Comparison of ENCODE assay signal across 14 mouse cellular contexts in genomic region chr5:132933439-132933980, GRCm38 (mm10).
A peak's percentile ranks its signal among the peaks of the same experiment; 100 is the strongest.
DNase-seq lines count a peak whose midpoint lies in the region; ATAC-seq and TF ChIP-seq lines count a peak whose summit lies in the region.
"Had no signal": no experiment of that assay in that cellular context is flagged by ENCODE, and none has a peak within 500 bp of the region (broad histone marks: within the 10 kb centered on the region; RNA-seq: fewer than 3 reads in every experiment).

No protein-coding gene starts in this region.

- whole genome bisulfite sequencing in forebrain, postnatal 0 days = 74% methylated on average over 9 of the region's 9 CpGs

- no peak for TF ChIP-seq CTCF in forebrain, postnatal 0 days (IDR thresholded peaks at IDR 0.05; ENCODE audit: low read depth)

- H3K36me3 ChIP-seq in forebrain, postnatal 0 days (ENCODE audit: insufficient read depth) = no peaks in the 10 kb centered on the region
- H3K36me3 ChIP-seq: limb, embryonic 15.5 days; lung, embryonic 15.5 days; neural tube, embryonic 15.5 days had no signal

- no peak overlapping the region for H3K27ac ChIP-seq in forebrain, postnatal 0 days (ENCODE audit: low read depth, low read length)
- H3K27ac ChIP-seq: hindbrain, embryonic 14.5 days; limb, embryonic 15.5 days; lung, embryonic 15.5 days; neural tube, embryonic 15.5 days had no signal

- H3K4me2 ChIP-seq in forebrain, postnatal 0 days (ENCODE audit: low read depth) = no peak overlapping the region
- H3K4me2 ChIP-seq: hindbrain, embryonic 14.5 days; limb, embryonic 15.5 days; lung, embryonic 15.5 days; neural tube, embryonic 15.5 days had no signal

- no peak overlapping the region for H3K4me3 ChIP-seq in forebrain, postnatal 0 days (ENCODE audit: low read depth, low read length)
- H3K4me3 ChIP-seq: limb, embryonic 15.5 days; lung, embryonic 15.5 days; neural tube, embryonic 15.5 days had no signal

- H3K4me1 ChIP-seq in forebrain, postnatal 0 days (ENCODE audit: insufficient read depth) = no peaks in the 10 kb centered on the region
- H3K4me1 ChIP-seq: limb, embryonic 15.5 days; lung, embryonic 15.5 days had no signal

- ATAC-seq in frontal cortex, adult (ENCODE audit: low TSS enrichment) = peak; percentile 90
- ATAC-seq in forebrain, postnatal 0 days = no peak

- H3K9ac ChIP-seq in forebrain, postnatal 0 days = no peak overlapping the region
- H3K9ac ChIP-seq: hindbrain, embryonic 14.5 days; limb, embryonic 15.5 days; lung, embryonic 15.5 days; neural tube, embryonic 15.5 days had no signal

- no peaks in the 10 kb centered on the region for H3K27me3 ChIP-seq in forebrain, postnatal 0 days (ENCODE audit: insufficient read depth, low read length)
- H3K27me3 ChIP-seq: limb, embryonic 15.5 days; lung, embryonic 15.5 days; neural tube, embryonic 15.5 days had no signal

- no peaks in the 10 kb centered on the region for H3K9me3 ChIP-seq in forebrain, postnatal 0 days (ENCODE audit: low read length)
- H3K9me3 ChIP-seq: limb, embryonic 15.5 days; lung, embryonic 15.5 days; neural tube, embryonic 15.5 days had no signal

- DNase-seq in frontal cortex, postnatal 25 days (ENCODE audit: low spot score in 2 of 2) = no peak
- DNase-seq in kidney, postnatal 4 days = peak; percentile 5 to 34
- DNase-seq in kidney, postnatal 25 days = no peak
- peak; percentile 14 to 24 for DNase-seq in right cerebral cortex, adult 2 months (ENCODE audit: low spot score in 2 of 2)
- no peak for DNase-seq in right cerebral cortex, postnatal 10 days (ENCODE audit: low spot score in 2 of 2)
- DNase-seq in forebrain, postnatal 0 days = no peak
- no peak for DNase-seq in cerebellum, postnatal 10 days
- DNase-seq: cerebellum, adult 11-12 months; thymus, postnatal 14 days had no signal

Comparison
In these comparisons a context has a peak if more than half of its experiments do, and no peak if none do; other contexts are left out.
1. DNase-seq: peak in kidney, postnatal 4 days (2 of 2) and right cerebral cortex, adult 2 months (2 of 2); none in frontal cortex, postnatal 25 days (0 of 2), kidney, postnatal 25 days (0 of 2), right cerebral cortex, postnatal 10 days (0 of 2), forebrain, postnatal 0 days (single experiment) and cerebellum, postnatal 10 days (0 of 2).